Mouse (Mus musculus): ENCODE data around the gene Slc44a1. TPM values are rescaled to one million over a fixed set of nuclear protein-coding genes. Genes with fewer than 3 reads are reported as not detected.
A peak's percentile ranks its signal among the peaks of the same experiment; 100 is the strongest.

Slc44a1 gene
- polyA plus RNA-seq, 1 experiment from 2014 or later, result 10.8 TPM

GRCm38 (mm10) chr4:53438836-53439480 lies 1.3 kb upstream of the Slc44a1 start:
- Histone ChIP-seq H3K27ac (no peak overlapping the region), H3K27me3 (ENCODE audit: insufficient read depth, poor library complexity, severe bottlenecking) (peaks cover 25% of the 10 kb centered on the region), H3K36me3 (no peaks in the 10 kb centered on the region), H3K9me3 (no peaks in the 10 kb centered on the region), H3K4me3 (no peak overlapping the region), H3K4me1 (replicated peaks) (peaks cover 27% of the 10 kb centered on the region)
- DNase-seq (ENCODE audit: low spot score), result no peak
- 84% methylated on average over 7 of the region's 7 CpGs for WGBS

GRCm38 (mm10) chr4:53439636-53440009 lies 590 bp upstream of the Slc44a1 start:
- H3K36me3 ChIP-seq, result no peaks in the 10 kb centered on the region
- peak overlapping the region; percentile 85 for H3K4me3 ChIP-seq
- H3K27me3 ChIP-seq (ENCODE audit: insufficient read depth, poor library complexity, severe bottlenecking), result peaks cover 25% of the 10 kb centered on the region
- DNase-seq (ENCODE audit: low spot score), result no peak
- peak overlapping the region; percentile 92 for H3K27ac ChIP-seq
- H3K9me3 ChIP-seq, result no peaks in the 10 kb centered on the region
- 18% methylated on average over 9 of the region's 9 CpGs for WGBS
- peaks cover 27% of the 10 kb centered on the region for H3K4me1 ChIP-seq (replicated peaks)

GRCm38 (mm10) chr4:53440816-53441571 lies 781 bp downstream of the Slc44a1 start:
- no peaks in the 10 kb centered on the region for H3K9me3 ChIP-seq
- H3K27ac ChIP-seq, result peak overlapping the region; percentile 92
- peak overlapping the region; percentile 85 for H3K4me3 ChIP-seq
- no peaks in the 10 kb centered on the region for H3K36me3 ChIP-seq
- peaks cover 25% of the 10 kb centered on the region for H3K27me3 ChIP-seq (ENCODE audit: insufficient read depth, poor library complexity, severe bottlenecking)
- under 1% methylated on average over 45 of the region's 45 CpGs for WGBS
- H3K4me1 ChIP-seq (replicated peaks), result peaks cover 27% of the 10 kb centered on the region
- DNase-seq (ENCODE audit: low spot score), result peak; percentile 49

GRCm38 (mm10) chr4:53441683-53442082 lies 1.5 kb downstream of the Slc44a1 start:
- peak overlapping the region; percentile 85 for H3K4me3 ChIP-seq
- H3K27me3 ChIP-seq (ENCODE audit: insufficient read depth, poor library complexity, severe bottlenecking), result peaks cover 25% of the 10 kb centered on the region
- peaks cover 27% of the 10 kb centered on the region for H3K4me1 ChIP-seq (replicated peaks)
- 31% methylated on average over 4 of the region's 4 CpGs for whole genome bisulfite sequencing
- DNase-seq (ENCODE audit: low spot score), result no peak
- H3K9me3 ChIP-seq, result no peaks in the 10 kb centered on the region
- H3K36me3 ChIP-seq, result no peaks in the 10 kb centered on the region
- H3K27ac ChIP-seq, result no peak overlapping the region

GRCm38 (mm10) chr4:53446216-53446615 lies 6.0 kb downstream of the Slc44a1 start:
- peaks cover 9% of the 10 kb centered on the region for H3K4me1 ChIP-seq (replicated peaks)
- WGBS, result 76% methylated on average over 3 of the region's 3 CpGs
- H3K9me3 ChIP-seq, result no peaks in the 10 kb centered on the region
- no peak for DNase-seq (ENCODE audit: low spot score)
- H3K27me3 ChIP-seq (ENCODE audit: insufficient read depth, poor library complexity, severe bottlenecking), result peaks cover 17% of the 10 kb centered on the region
- no peak overlapping the region for H3K27ac ChIP-seq
- H3K36me3 ChIP-seq, result no peaks in the 10 kb centered on the region
- no peak overlapping the region for H3K4me3 ChIP-seq

GRCm38 (mm10) chr4:53447773-53448172 lies 7.6 kb downstream of the Slc44a1 start:
- Histone ChIP-seq H3K36me3 (no peaks in the 10 kb centered on the region), H3K27me3 (ENCODE audit: insufficient read depth, poor library complexity, severe bottlenecking) (peaks cover 5% of the 10 kb centered on the region), H3K9me3 (no peaks in the 10 kb centered on the region), H3K27ac (no peak overlapping the region), H3K4me3 (no peak overlapping the region), H3K4me1 (replicated peaks) (no peaks in the 10 kb centered on the region)
- no peak for DNase-seq (ENCODE audit: low spot score)
- WGBS, result 92% methylated on average over 4 of the region's 4 CpGs

GRCm38 (mm10) chr4:53450736-53451135 lies 10.5 kb downstream of the Slc44a1 start:
- H3K9me3 ChIP-seq, result no peaks in the 10 kb centered on the region
- H3K4me1 ChIP-seq (replicated peaks), result peaks cover 4% of the 10 kb centered on the region; the same call in 1 of the 2 replicates
- no peak for DNase-seq (ENCODE audit: low spot score)
- 87% methylated on average over 7 of the region's 7 CpGs for WGBS
- H3K36me3 ChIP-seq, result no peaks in the 10 kb centered on the region
- H3K4me3 ChIP-seq, result no peak overlapping the region
- H3K27ac ChIP-seq, result no peak overlapping the region
- H3K27me3 ChIP-seq (ENCODE audit: insufficient read depth, poor library complexity, severe bottlenecking), result no peaks in the 10 kb centered on the region

GRCm38 (mm10) chr4:53451887-53452286 lies 11.7 kb downstream of the Slc44a1 start:
- no peak for DNase-seq (ENCODE audit: low spot score)
- no peaks in the 10 kb centered on the region for H3K36me3 ChIP-seq
- 74% methylated on average over 4 of the region's 4 CpGs for WGBS
- peaks cover 4% of the 10 kb centered on the region; the same call in 1 of the 2 replicates for H3K4me1 ChIP-seq (replicated peaks)
- no peak overlapping the region for H3K27ac ChIP-seq
- H3K27me3 ChIP-seq (ENCODE audit: insufficient read depth, poor library complexity, severe bottlenecking), result no peaks in the 10 kb centered on the region
- H3K4me3 ChIP-seq, result no peak overlapping the region
- no peaks in the 10 kb centered on the region for H3K9me3 ChIP-seq

GRCm38 (mm10) chr4:53452457-53452856 lies 12.2 kb downstream of the Slc44a1 start:
- Histone ChIP-seq H3K9me3 (no peaks in the 10 kb centered on the region), H3K36me3 (no peaks in the 10 kb centered on the region), H3K27me3 (ENCODE audit: insufficient read depth, poor library complexity, severe bottlenecking) (no peaks in the 10 kb centered on the region), H3K27ac (no peak overlapping the region), H3K4me1 (replicated peaks) (peaks cover 4% of the 10 kb centered on the region; the same call in 1 of the 2 replicates), H3K4me3 (no peak overlapping the region)
- 90% methylated on average over 1 of the region's 1 CpGs for WGBS
- DNase-seq (ENCODE audit: low spot score), result no peak

GRCm38 (mm10) chr4:53452976-53453889 lies 13.0 kb downstream of the Slc44a1 start:
- WGBS, result 62% methylated on average over 10 of the region's 10 CpGs
- no peak for DNase-seq (ENCODE audit: low spot score)
- Histone ChIP-seq H3K36me3 (no peaks in the 10 kb centered on the region), H3K27ac (no peak overlapping the region), H3K4me3 (no peak overlapping the region), H3K4me1 (replicated peaks) (peaks cover 4% of the 10 kb centered on the region; the same call in 1 of the 2 replicates), H3K27me3 (ENCODE audit: insufficient read depth, poor library complexity, severe bottlenecking) (no peaks in the 10 kb centered on the region), H3K9me3 (no peaks in the 10 kb centered on the region)

GRCm38 (mm10) chr4:53455885-53456284 lies 15.7 kb downstream of the Slc44a1 start:
- Histone ChIP-seq H3K9me3 (no peaks in the 10 kb centered on the region), H3K4me3 (no peak overlapping the region), H3K27me3 (ENCODE audit: insufficient read depth, poor library complexity, severe bottlenecking) (no peaks in the 10 kb centered on the region), H3K4me1 (replicated peaks) (peaks cover 4% of the 10 kb centered on the region; the same call in 1 of the 2 replicates), H3K36me3 (no peaks in the 10 kb centered on the region), H3K27ac (no peak overlapping the region)
- WGBS, result 89% methylated on average over 2 of the region's 2 CpGs
- no peak for DNase-seq (ENCODE audit: low spot score)

- H3K4me1 ChIP-seq (replicated peaks), result peaks cover 4% of the 10 kb centered on the region; the same call in 1 of the 2 replicates
- H3K4me3 ChIP-seq, result no peak overlapping the region
- H3K36me3 ChIP-seq, result no peaks in the 10 kb centered on the region
- H3K27me3 ChIP-seq (ENCODE audit: insufficient read depth, poor library complexity, severe bottlenecking), result no peaks in the 10 kb centered on the region
- H3K27ac ChIP-seq, result no peak overlapping the region
- WGBS, result 95% methylated on average over 6 of the region's 6 CpGs
- no peaks in the 10 kb centered on the region for H3K9me3 ChIP-seq
- no peak for DNase-seq (ENCODE audit: low spot score)
Measured at GRCm38 (mm10) chr4:53456570-53456969, 16.4 kb downstream of the Slc44a1 start.
